ENCODE assay signal across 12 mouse cellular contexts in genomic region chr10:118991213-118991612, GRCm38 (mm10).
DNase-seq lines count a peak whose midpoint lies in the region; ATAC-seq and TF ChIP-seq lines count a peak whose summit lies in the region.
"Had no signal": no experiment of that assay in that cellular context is flagged by ENCODE, and none has a peak within 500 bp of the region (broad histone marks: within the 10 kb centered on the region; RNA-seq: fewer than 3 reads in every experiment).

No protein-coding gene starts in this region.

- no peak for ATAC-seq in lung, postnatal 0 days
- no peak for ATAC-seq in midbrain, postnatal 0 days (ENCODE audit: low FRiP score)
- no peak for ATAC-seq in megakaryocyte, adult 5-6 weeks (ENCODE audit: poor library complexity, severe bottlenecking)
- ATAC-seq: forebrain, embryonic 15.5 days had no signal

- H3K27ac ChIP-seq in lung, postnatal 0 days (ENCODE audit: low read length) = no peak overlapping the region
- no peak overlapping the region for H3K27ac ChIP-seq in midbrain, postnatal 0 days (ENCODE audit: low read depth, low read length)
- no peak overlapping the region for H3K27ac ChIP-seq in forebrain, embryonic 10.5 days
- H3K27ac ChIP-seq: forebrain, embryonic 15.5 days; liver, embryonic 14.5 days; neural tube, embryonic 12.5 days had no signal

- H3K36me3 ChIP-seq in lung, postnatal 0 days (ENCODE audit: insufficient read depth, low read length) = no peaks in the 10 kb centered on the region
- no peaks in the 10 kb centered on the region for H3K36me3 ChIP-seq in midbrain, postnatal 0 days (ENCODE audit: insufficient read depth, low read length)
- H3K36me3 ChIP-seq in forebrain, embryonic 10.5 days (replicated peaks) = no peaks in the 10 kb centered on the region
- H3K36me3 ChIP-seq: forebrain, embryonic 15.5 days; neural tube, embryonic 12.5 days had no signal

- no peak overlapping the region for H3K4me3 ChIP-seq in lung, postnatal 0 days (ENCODE audit: low read depth, low read length)
- H3K4me3 ChIP-seq in midbrain, postnatal 0 days (ENCODE audit: low read depth, low read length) = no peak overlapping the region
- H3K4me3 ChIP-seq in forebrain, embryonic 10.5 days = no peak overlapping the region
- H3K4me3 ChIP-seq: forebrain, embryonic 15.5 days; neural tube, embryonic 12.5 days had no signal

- H3K27me3 ChIP-seq in lung, postnatal 0 days (replicated peaks; ENCODE audit: insufficient read depth, low read length) = no peaks in the 10 kb centered on the region
- no peaks in the 10 kb centered on the region for H3K27me3 ChIP-seq in midbrain, postnatal 0 days (ENCODE audit: insufficient read depth, low read length)
- no peaks in the 10 kb centered on the region for H3K27me3 ChIP-seq in forebrain, embryonic 10.5 days (ENCODE audit: poor library complexity, severe bottlenecking)
- H3K27me3 ChIP-seq: forebrain, embryonic 15.5 days; neural tube, embryonic 12.5 days had no signal

- no peak overlapping the region for H3K4me2 ChIP-seq in lung, postnatal 0 days (replicated peaks; ENCODE audit: low read depth, low read length)
- no peak overlapping the region for H3K4me2 ChIP-seq in midbrain, postnatal 0 days (ENCODE audit: low read depth, low read length, poor library complexity, severe bottlenecking)
- H3K4me2 ChIP-seq: forebrain, embryonic 15.5 days; neural tube, embryonic 12.5 days had no signal

- H3K9ac ChIP-seq in lung, postnatal 0 days (replicated peaks; ENCODE audit: low read depth) = no peak overlapping the region
- H3K9ac ChIP-seq in midbrain, postnatal 0 days (replicated peaks; ENCODE audit: low read length, poor library complexity, severe bottlenecking) = no peak overlapping the region
- H3K9ac ChIP-seq: forebrain, embryonic 15.5 days; liver, embryonic 14.5 days; neural tube, embryonic 12.5 days had no signal

- H3K9me3 ChIP-seq in lung, postnatal 0 days (ENCODE audit: low read length) = no peaks in the 10 kb centered on the region
- H3K9me3 ChIP-seq in midbrain, postnatal 0 days (ENCODE audit: low read length) = no peaks in the 10 kb centered on the region
- H3K9me3 ChIP-seq in forebrain, embryonic 10.5 days = no peaks in the 10 kb centered on the region
- H3K9me3 ChIP-seq: forebrain, embryonic 15.5 days; neural tube, embryonic 12.5 days had no signal

- TF ChIP-seq EP300 in lung, postnatal 0 days (IDR thresholded peaks at IDR 0.05) = no peak

- DNase-seq in layer of hippocampus, adult 9-11 months = peak; percentile 30
- DNase-seq in layer of hippocampus, postnatal 10 days (ENCODE audit: low spot score in 2 of 2) = no peak
- DNase-seq in adrenal gland, adult 2 months = peak; percentile 81
- peak; percentile 39 to 61 for DNase-seq in gastrocnemius, adult 8-10 months (ENCODE audit: low spot score in 2 of 2)
- peak; percentile 40 for DNase-seq in lung, postnatal 0 days (ENCODE audit: low spot score)
- no peak for DNase-seq in midbrain, postnatal 0 days (ENCODE audit: low spot score)
- no peak for DNase-seq in forebrain, embryonic 10.5 days (ENCODE audit: extremely low spot score, low spot score)
- DNase-seq: cerebellum, adult 18-20 months had no signal

- no peaks in the 10 kb centered on the region for H3K4me1 ChIP-seq in lung, postnatal 0 days (ENCODE audit: insufficient read depth, low read depth, low read length)
- H3K4me1 ChIP-seq in midbrain, postnatal 0 days (ENCODE audit: insufficient read depth, low read length) = no peaks in the 10 kb centered on the region
- H3K4me1 ChIP-seq in forebrain, embryonic 10.5 days = no peaks in the 10 kb centered on the region
- H3K4me1 ChIP-seq: forebrain, embryonic 15.5 days; neural tube, embryonic 12.5 days had no signal

- no peak for TF ChIP-seq CTCF in lung, postnatal 0 days (IDR thresholded peaks at IDR 0.05)
- no peak for TF ChIP-seq CTCF in midbrain, postnatal 0 days (IDR thresholded peaks at IDR 0.05)

- WGBS in lung, postnatal 0 days = 53% methylated on average over 7 of the region's 7 CpGs
- 94% methylated on average over 7 of the region's 7 CpGs for WGBS in midbrain, postnatal 0 days
- 93% methylated on average over 7 of the region's 7 CpGs for WGBS in forebrain, embryonic 10.5 days

Comparison
In these comparisons a context has a peak if more than half of its experiments do, and no peak if none do; other contexts are left out.
1. DNase-seq: peak in layer of hippocampus, adult 9-11 months (single experiment), adrenal gland, adult 2 months (single experiment), gastrocnemius, adult 8-10 months (2 of 2) and lung, postnatal 0 days (single experiment); none in layer of hippocampus, postnatal 10 days (0 of 2), midbrain, postnatal 0 days (single experiment) and forebrain, embryonic 10.5 days (single experiment).